Mouse (Mus musculus) midbrain, postnatal 0 days (tissue): ENCODE measurements around the gene Cox11. TPM values are rescaled to one million over a fixed set of nuclear protein-coding genes. Genes with fewer than 3 reads are reported as not detected.

Experiments
- ATAC-seq: fragments of 200-750 bp; cut with Nextera tagmentation; 2 replicates; pipeline ENCODE4 v1.8.0; 2017; ENCODE audit warnings: moderate number of reproducible peaks, mild to moderate bottlenecking, moderate TSS enrichment, moderate library complexity; ENCODE audit not compliant: low FRiP score
- DNase-seq: peaks from one replicate; pipeline ENCODE4 v3.0.0-alpha.2; 2015; ENCODE audit warnings: low spot score
- H3K27ac ChIP-seq: fragments of 300-500 bp; sonication (generic); 2 replicates; pipeline ENCODE4 v1.5.1; 2014; ENCODE audit warnings: low read depth, mild to moderate bottlenecking, low read length, mixed read lengths
- H3K27me3 ChIP-seq: fragments of 300-500 bp; sonication (generic); 2 replicates; pipeline ENCODE4 v1.6.1; 2014; ENCODE audit warnings: low read length, control low read depth, mixed read lengths; ENCODE audit not compliant: insufficient read depth
- H3K36me3 ChIP-seq: fragments of 300-500 bp; sonication (generic); 2 replicates; pipeline ENCODE4 v1.6.1; 2014; ENCODE audit warnings: low read length, control low read depth, mixed read lengths; ENCODE audit not compliant: insufficient read depth
- H3K4me1 ChIP-seq: fragments of 300-500 bp; sonication (generic); 2 replicates; pipeline ENCODE4 v1.6.1; 2014; ENCODE audit warnings: mild to moderate bottlenecking, control low read depth, antibody characterized with exemption, low read length, mixed read lengths; ENCODE audit not compliant: insufficient read depth
- H3K4me2 ChIP-seq: fragments of 300-500 bp; sonication (generic); 2 replicates; pipeline ENCODE4 v1.6.1; 2014; ENCODE audit warnings: low read depth, mild to moderate bottlenecking, low read length, mixed read lengths; ENCODE audit not compliant: poor library complexity, severe bottlenecking
- H3K4me3 ChIP-seq: fragments of 300-500 bp; sonication (generic); 2 replicates; pipeline ENCODE4 v1.5.1; 2014; ENCODE audit warnings: low read depth, mild to moderate bottlenecking, low read length, moderate library complexity
- H3K9ac ChIP-seq: fragments of 300-500 bp; sonication (generic); replicated peaks from 2 replicates; pipeline ENCODE4 v1.6.1; 2014; ENCODE audit warnings: mild to moderate bottlenecking, low read length, moderate library complexity, mixed read lengths; ENCODE audit not compliant: poor library complexity, severe bottlenecking
- H3K9me3 ChIP-seq: fragments of 300-500 bp; sonication (generic); 2 replicates; pipeline ENCODE4 v1.6.1; 2016; ENCODE audit warnings: low read length, control low read depth
- CTCF ChIP-seq: IDR thresholded peaks from 2 replicates; pipeline ENCODE4 v1.5.1; 2016; ENCODE audit warnings: antibody characterized with exemption, mild to moderate bottlenecking
- WGBS: fragments of 180-500 bp; shearing (Covaris S2); extraction: QIAGEN DNeasy Blood & Tissue Kit; methylation state at CpG from one replicate; pipeline ENCODE4 v1.1.7; 2014; 5-methylcytosine and 5-hydroxymethylcytosine counted together
- polyA plus RNA-seq: library from polyadenylated mRNA; unstranded; fragments of >200 nt; fragmentation: Nextera tagmentation; extraction: Ambion mirVana; gene quantifications from 2 replicates; pipeline ENCODE4 v1.2.1, GENCODE M21; 2015
- total RNA-seq: library from RNA; depleted of rRNA; stranded (reverse); fragments of >200 nt; gene quantifications from 2 replicates; pipeline ENCODE4 v1.2.3, GENCODE M21; 2014

Cox11 gene
- total and polyA plus RNA-seq, 2 experiments from 2014 or later: 23.6 to 42.0 TPM

- H3K9me3 ChIP-seq: no peaks in the 10 kb centered on the region
- DNase-seq: no peak
- no peak overlapping the region for H3K9ac ChIP-seq
- no peak overlapping the region for H3K4me3 ChIP-seq
- H3K27me3 ChIP-seq: no peaks in the 10 kb centered on the region
- 0 out of 2 replicates have a peak overlapping the region, but pooled peaks have one; percentile 18 for H3K27ac ChIP-seq
- H3K36me3 ChIP-seq: no peaks in the 10 kb centered on the region
- no peak for TF ChIP-seq CTCF
- no peak overlapping the region for H3K4me2 ChIP-seq
- 0 out of 2 replicates have a peak, but pooled peaks cover 2% of the 10 kb centered on the region for H3K4me1 ChIP-seq
- no peak for ATAC-seq
- WGBS: 87% methylated on average over 4 of the region's 4 CpGs
Observed at GRCm38 (mm10) chr11:90666916-90667315, 28.9 kb downstream of the Cox11 start.

GRCm38 (mm10) chr11:90667325-90667724 lies 29.4 kb downstream of the Cox11 start:
- H3K27me3 ChIP-seq: no peaks in the 10 kb centered on the region
- no peak for TF ChIP-seq CTCF
- no peaks in the 10 kb centered on the region for H3K9me3 ChIP-seq
- DNase-seq: no peak
- no peak overlapping the region for H3K4me2 ChIP-seq
- ATAC-seq: no peak
- no peak overlapping the region for H3K4me3 ChIP-seq
- no peak overlapping the region for H3K27ac ChIP-seq
- WGBS: 96% methylated on average over 6 of the region's 6 CpGs
- H3K4me1 ChIP-seq: 0 out of 2 replicates have a peak, but pooled peaks cover 2% of the 10 kb centered on the region
- no peak overlapping the region for H3K9ac ChIP-seq
- H3K36me3 ChIP-seq: 0 out of 2 replicates have a peak, but pooled peaks cover 2% of the 10 kb centered on the region

GRCm38 (mm10) chr11:90675479-90676110 lies 37.6 kb downstream of the Cox11 start:
- no peaks in the 10 kb centered on the region for H3K9me3 ChIP-seq
- no peak for ATAC-seq
- no peak for TF ChIP-seq CTCF
- H3K27ac ChIP-seq: no peak overlapping the region
- H3K4me1 ChIP-seq: no peaks in the 10 kb centered on the region
- H3K27me3 ChIP-seq: no peaks in the 10 kb centered on the region
- no peak overlapping the region for H3K9ac ChIP-seq
- H3K4me3 ChIP-seq: no peak overlapping the region
- 0 out of 2 replicates have a peak, but pooled peaks cover 2% of the 10 kb centered on the region for H3K36me3 ChIP-seq
- H3K4me2 ChIP-seq: no peak overlapping the region
- no peak for DNase-seq
- WGBS: 85% methylated on average over 5 of the region's 5 CpGs

- Histone ChIP-seq H3K9me3 (no peaks in the 10 kb centered on the region), H3K36me3 (0 out of 2 replicates have a peak, but pooled peaks cover 2% of the 10 kb centered on the region), H3K4me2 (no peak overlapping the region), H3K27me3 (no peaks in the 10 kb centered on the region), H3K27ac (no peak overlapping the region), H3K9ac (no peak overlapping the region), H3K4me1 (no peaks in the 10 kb centered on the region), H3K4me3 (no peak overlapping the region)
- no peak for TF ChIP-seq CTCF
- 90% methylated on average over 7 of the region's 7 CpGs for WGBS
- DNase-seq: no peak
- no peak for ATAC-seq
Observed at GRCm38 (mm10) chr11:90677027-90677426, 39.1 kb downstream of the Cox11 start.

- ATAC-seq: no peak
- no peaks in the 10 kb centered on the region for H3K36me3 ChIP-seq
- no peaks in the 10 kb centered on the region for H3K27me3 ChIP-seq
- H3K9ac ChIP-seq: no peak overlapping the region
- H3K4me1 ChIP-seq: no peaks in the 10 kb centered on the region
- TF ChIP-seq CTCF: no peak
- no peak overlapping the region for H3K27ac ChIP-seq
- H3K9me3 ChIP-seq: no peaks in the 10 kb centered on the region
- H3K4me3 ChIP-seq: no peak overlapping the region
- H3K4me2 ChIP-seq: no peak overlapping the region
- DNase-seq: peak; percentile 23
- 85% methylated on average over 8 of the region's 8 CpGs for WGBS
Observed at GRCm38 (mm10) chr11:90677771-90678288, 39.9 kb downstream of the Cox11 start.

GRCm38 (mm10) chr11:90678582-90678981 lies 40.6 kb downstream of the Cox11 start:
- no peak overlapping the region for H3K9ac ChIP-seq
- H3K27me3 ChIP-seq: no peaks in the 10 kb centered on the region
- no peaks in the 10 kb centered on the region for H3K9me3 ChIP-seq
- ATAC-seq: no peak
- no peak overlapping the region for H3K27ac ChIP-seq
- no peaks in the 10 kb centered on the region for H3K4me1 ChIP-seq
- WGBS: 85% methylated on average over 5 of the region's 5 CpGs
- H3K4me2 ChIP-seq: no peak overlapping the region
- no peaks in the 10 kb centered on the region for H3K36me3 ChIP-seq
- DNase-seq: no peak
- H3K4me3 ChIP-seq: no peak overlapping the region
- TF ChIP-seq CTCF: no peak
